Mouse (Mus musculus) CD8-positive naive resting alpha-beta T cell, adult 57 days (primary cell): ENCODE data around the gene Bcas2. TPM values are rescaled to one million over a fixed set of nuclear protein-coding genes. Genes with fewer than 3 reads are reported as not detected.

ENCODE experiments used
- total RNA-seq: library from RNA; stranded (reverse); gene quantifications from one replicate; pipeline ENCODE4 v1.2.4, GENCODE M21; 2023

Bcas2 gene
- total RNA-seq = 74.7 TPM

GRCm38 (mm10) chr3:103171505-103172267 is at the start of gene Bcas2:
Gene Bcas2 (plus strand): TSS chr3:103171655.

Other genes starting within 250 kb of the Bcas2 start
- not detected for gene Sycp1, start 235.6 kb upstream of the Bcas2 start, total RNA-seq
- gene Nr1h5, start 207.5 kb upstream of the Bcas2 start, total RNA-seq = not detected
- 141 TPM for gene Sike1, start 175.9 kb upstream of the Bcas2 start, total RNA-seq
- 436 TPM for gene Csde1, start 151.2 kb upstream of the Bcas2 start, total RNA-seq
- 107 TPM for gene Nras, start 113.4 kb upstream of the Bcas2 start, total RNA-seq
- 13.4 TPM for gene Ampd1, start 97.6 kb upstream of the Bcas2 start, total RNA-seq
- 2.0 TPM for gene Dennd2c, start 69.1 kb upstream of the Bcas2 start, total RNA-seq
- 73.4 TPM for gene Trim33, start 107.6 kb downstream of the Bcas2 start, total RNA-seq